Mouse (Mus musculus) forebrain, embryonic 13.5 days (tissue): ENCODE results near the gene Slc10a1. TPM values are rescaled to one million over a fixed set of nuclear protein-coding genes. Genes with fewer than 3 reads are reported as not detected.

Source experiments
- ATAC-seq: fragments of 200-750 bp; cut with Nextera tagmentation; 2 replicates; pipeline ENCODE4 v1.8.0; 2017
- H3K27ac ChIP-seq: fragments of 300-500 bp; sonication (generic); 2 replicates; pipeline ENCODE4 v1.5.1; 2015; ENCODE audit warnings: inconsistent platforms, mild to moderate bottlenecking, moderate library complexity
- H3K27me3 ChIP-seq: fragments of 300-500 bp; sonication (generic); 2 replicates; pipeline ENCODE4 v1.6.1; 2015; ENCODE audit warnings: mild to moderate bottlenecking, inconsistent platforms
- H3K36me3 ChIP-seq: fragments of 300-500 bp; sonication (generic); 2 replicates; pipeline ENCODE4 v1.6.1; 2015; ENCODE audit warnings: mild to moderate bottlenecking, inconsistent platforms; ENCODE audit not compliant: poor library complexity, severe bottlenecking
- H3K4me1 ChIP-seq: fragments of 300-500 bp; sonication (generic); 2 replicates; pipeline ENCODE4 v1.6.1; 2015; ENCODE audit warnings: inconsistent platforms
- H3K4me2 ChIP-seq: fragments of 300-500 bp; sonication (generic); 2 replicates; pipeline ENCODE4 v1.6.1; 2015; ENCODE audit warnings: inconsistent platforms, mild to moderate bottlenecking, moderate library complexity
- H3K4me3 ChIP-seq: fragments of 300-500 bp; sonication (generic); 2 replicates; pipeline ENCODE4 v1.5.1; 2015; ENCODE audit warnings: mild to moderate bottlenecking, inconsistent platforms
- H3K9ac ChIP-seq: fragments of 300-500 bp; sonication (generic); 2 replicates; pipeline ENCODE4 v1.6.1; 2015; ENCODE audit warnings: mild to moderate bottlenecking, inconsistent platforms
- H3K9me3 ChIP-seq: fragments of 300-500 bp; sonication (generic); replicated peaks from 2 replicates; pipeline ENCODE4 v1.6.1; 2016; ENCODE audit warnings: inconsistent platforms
- WGBS: fragments of 180-500 bp; shearing (Covaris S2); methylation state at CpG from one replicate; pipeline ENCODE4 v1.1.7; 2015; 5-methylcytosine and 5-hydroxymethylcytosine counted together
- polyA plus RNA-seq: library from polyadenylated mRNA; unstranded; fragments of >200 nt; fragmentation: Nextera tagmentation; extraction: Ambion mirVana; gene quantifications from 2 replicates; pipeline ENCODE4 v1.2.1, GENCODE M21; 2015

The Slc10a1 gene
- polyA plus RNA-seq, 1 experiment from 2014 or later = 0.54 TPM

DNA sequence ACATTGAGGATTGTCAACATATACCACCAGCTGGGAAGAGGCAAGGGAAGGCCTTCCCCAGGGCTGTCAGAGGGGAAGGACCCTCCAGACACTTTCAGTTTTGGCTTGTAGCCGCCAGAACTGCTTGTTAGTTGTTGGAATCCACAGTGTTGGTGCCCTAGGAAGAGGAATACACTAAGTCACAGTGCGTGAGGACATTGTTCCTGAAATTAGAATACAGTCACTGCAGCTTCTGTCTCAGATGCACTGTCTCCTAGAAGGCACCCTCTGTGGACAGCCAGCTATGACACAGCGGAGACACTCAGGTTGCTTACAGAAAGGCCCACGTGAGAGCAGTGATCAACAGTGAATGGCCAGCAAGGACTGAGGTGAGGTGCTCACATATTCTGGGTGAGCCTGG is 29.3 kb downstream of the Slc10a1 start:
- Histone ChIP-seq H3K27ac (no peak overlapping the region), H3K4me3 (no peak overlapping the region), H3K9ac (no peak overlapping the region), H3K4me2 (no peak overlapping the region), H3K9me3 (no peaks in the 10 kb centered on the region), H3K36me3 (no peaks in the 10 kb centered on the region), H3K4me1 (no peaks in the 10 kb centered on the region), H3K27me3 (no peaks in the 10 kb centered on the region)
- no peak for ATAC-seq
- 85% methylated on average over 4 of the region's 4 CpGs for WGBS

DNA sequence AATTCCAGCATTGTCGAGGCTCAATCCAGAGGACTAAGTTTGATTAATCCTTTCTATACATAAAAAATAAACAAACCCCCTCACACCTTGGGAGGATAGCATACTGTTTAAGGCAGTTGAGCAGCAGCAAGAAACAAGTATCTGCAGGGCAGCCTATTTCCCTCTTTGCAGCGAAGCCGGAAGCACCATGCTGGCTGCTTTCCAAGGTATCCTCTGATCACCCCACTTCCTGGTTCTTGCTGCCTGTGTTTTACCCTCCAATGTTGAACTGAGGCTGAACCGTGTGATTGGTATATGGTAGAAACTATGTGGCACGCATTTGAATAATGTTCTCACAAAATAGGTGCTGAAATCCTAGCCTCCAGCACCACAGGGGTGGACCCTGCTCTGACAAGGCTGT is 29.9 kb downstream of the Slc10a1 start:
- Histone ChIP-seq H3K9ac (no peak overlapping the region), H3K36me3 (no peaks in the 10 kb centered on the region), H3K27me3 (no peaks in the 10 kb centered on the region), H3K4me1 (no peaks in the 10 kb centered on the region), H3K9me3 (no peaks in the 10 kb centered on the region), H3K27ac (no peak overlapping the region), H3K4me2 (no peak overlapping the region), H3K4me3 (no peak overlapping the region)
- WGBS = 71% methylated on average over 5 of the region's 5 CpGs
- ATAC-seq = no peak

DNA sequence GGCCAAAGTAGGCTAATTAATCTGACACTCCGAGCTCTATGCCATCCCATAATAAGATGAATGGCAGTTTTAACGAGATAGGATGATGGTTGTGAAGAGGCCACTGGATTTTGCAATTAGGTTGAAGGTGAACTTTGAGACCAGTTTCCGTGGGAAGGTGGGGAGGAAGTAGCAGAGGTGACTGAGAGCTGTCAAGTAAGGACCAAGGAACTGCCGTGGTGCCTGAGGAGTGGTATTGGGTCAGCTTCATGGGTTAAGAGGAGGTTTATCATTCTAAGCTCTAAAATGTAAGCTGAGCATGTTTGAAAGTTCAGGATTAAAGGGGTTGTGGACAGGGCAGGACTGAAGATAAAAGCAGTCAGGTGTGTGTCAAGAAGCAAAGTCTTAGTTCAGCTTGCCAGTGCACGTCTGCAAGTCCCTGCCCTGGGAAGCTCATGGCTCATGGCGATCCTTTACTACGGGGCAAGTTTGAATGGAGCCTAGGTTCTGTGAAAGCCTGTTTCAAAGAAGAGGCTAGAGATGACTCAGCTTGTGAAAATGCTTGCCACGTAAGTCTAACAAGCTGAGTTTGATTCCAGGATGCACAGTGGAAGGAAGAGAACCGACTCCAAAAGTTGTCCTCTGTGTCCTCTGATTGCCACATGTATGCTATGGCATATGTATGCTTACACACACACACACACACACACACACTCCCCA is 31.0 kb downstream of the Slc10a1 start:
- Histone ChIP-seq H3K4me2 (no peak overlapping the region), H3K4me3 (no peak overlapping the region), H3K9ac (no peak overlapping the region), H3K27me3 (no peaks in the 10 kb centered on the region), H3K4me1 (no peaks in the 10 kb centered on the region), H3K9me3 (no peaks in the 10 kb centered on the region), H3K36me3 (no peaks in the 10 kb centered on the region), H3K27ac (no peak overlapping the region)
- no peak for ATAC-seq
- 71% methylated on average over 9 of the region's 9 CpGs for WGBS

DNA sequence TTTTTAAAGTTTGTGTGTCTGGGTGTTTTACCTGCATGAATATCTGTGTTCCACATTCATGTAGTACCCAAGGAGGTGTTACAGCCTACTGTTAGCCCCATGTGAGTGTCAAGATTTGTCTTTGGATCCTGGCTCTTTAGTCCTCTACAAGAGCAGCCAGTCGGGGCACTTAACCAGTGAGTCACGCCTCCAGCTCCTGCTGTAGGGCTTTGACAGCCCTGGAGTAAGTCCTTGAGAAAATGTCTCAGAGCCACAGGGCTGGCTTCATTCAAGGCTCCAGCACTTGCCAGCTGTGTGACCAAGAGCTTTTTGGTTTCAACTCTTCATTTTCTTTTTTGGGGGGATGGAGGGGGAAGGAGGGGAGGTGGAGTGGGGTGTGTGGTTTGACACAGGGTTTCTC is 31.8 kb downstream of the Slc10a1 start:
- Histone ChIP-seq H3K27me3 (no peaks in the 10 kb centered on the region), H3K4me3 (no peak overlapping the region), H3K4me2 (no peak overlapping the region), H3K4me1 (no peaks in the 10 kb centered on the region), H3K27ac (no peak overlapping the region), H3K36me3 (no peaks in the 10 kb centered on the region), H3K9me3 (no peaks in the 10 kb centered on the region), H3K9ac (no peak overlapping the region)
- ATAC-seq = no peak
- 78% methylated on average over 2 of the region's 2 CpGs for WGBS

DNA sequence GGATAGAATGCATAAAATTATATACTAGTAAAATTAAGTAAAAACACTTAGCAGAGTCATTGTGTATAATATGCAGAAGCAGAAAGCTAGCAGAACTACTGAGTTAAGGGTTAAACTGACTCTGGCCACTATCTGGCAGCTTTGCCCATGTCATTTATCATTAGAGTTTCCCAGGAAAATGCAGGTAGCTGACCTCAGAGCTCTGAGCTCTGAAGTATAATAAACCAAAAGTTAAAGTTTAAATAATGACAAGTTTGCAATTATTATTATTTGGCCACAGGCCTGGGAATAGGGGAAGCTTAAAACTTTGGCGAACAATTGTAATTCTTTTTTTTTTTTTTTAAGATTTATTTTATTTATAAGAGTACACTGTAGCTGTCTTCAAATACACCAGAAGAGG is 35.6 kb downstream of the Slc10a1 start:
- 94% methylated on average over 1 of the region's 1 CpGs for WGBS

DNA sequence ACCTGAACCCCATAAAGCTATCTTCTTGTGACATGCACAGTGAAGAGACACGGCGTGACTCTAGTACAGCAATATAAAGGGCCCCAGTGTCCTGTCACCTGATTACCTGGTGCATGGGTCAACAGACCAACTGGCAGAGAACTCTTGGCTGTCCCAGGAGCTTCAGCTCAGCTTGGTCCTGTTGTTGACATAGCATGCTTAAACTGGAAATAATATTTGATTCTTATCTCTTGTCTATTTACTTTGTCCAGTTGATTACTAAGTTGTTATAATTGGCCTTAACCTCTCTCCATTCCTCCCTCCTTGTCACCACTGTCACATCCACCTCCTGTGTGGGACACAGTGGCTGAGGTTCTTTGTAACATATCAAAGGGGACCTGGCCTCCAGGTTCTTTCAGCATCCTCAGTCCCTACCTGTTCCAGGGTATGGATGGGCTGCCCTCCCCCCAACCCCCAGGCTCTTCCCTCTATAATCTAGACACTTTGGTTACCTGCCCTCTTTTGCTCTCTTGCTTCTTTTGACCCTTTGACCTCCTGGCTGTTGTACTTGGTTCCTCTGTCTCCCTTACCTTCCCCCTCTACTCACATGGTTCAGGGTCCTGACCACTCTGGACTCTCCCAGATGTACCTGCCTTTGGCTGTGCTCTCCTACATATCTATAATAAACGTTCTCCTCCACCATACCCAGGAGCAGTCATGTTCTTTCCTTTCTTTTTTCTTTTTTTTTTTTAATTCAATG is 36.9 kb downstream of the Slc10a1 start:
- Histone ChIP-seq H3K4me1 (no peaks in the 10 kb centered on the region), H3K9me3 (no peaks in the 10 kb centered on the region), H3K4me3 (no peak overlapping the region), H3K27me3 (no peaks in the 10 kb centered on the region), H3K4me2 (no peak overlapping the region), H3K36me3 (no peaks in the 10 kb centered on the region), H3K9ac (no peak overlapping the region), H3K27ac (no peak overlapping the region)
- WGBS = 85% methylated on average over 3 of the region's 3 CpGs
- no peak for ATAC-seq

More for the DNA sequence above, 35.6 kb downstream of the Slc10a1 start:
- no peaks in the 10 kb centered on the region for H3K27me3 ChIP-seq
- H3K4me1 ChIP-seq = no peaks in the 10 kb centered on the region
- H3K4me3 ChIP-seq = no peak overlapping the region
- no peak for ATAC-seq
- no peaks in the 10 kb centered on the region for H3K36me3 ChIP-seq
- no peak overlapping the region for H3K4me2 ChIP-seq
- no peak overlapping the region for H3K9ac ChIP-seq
- no peak overlapping the region for H3K27ac ChIP-seq
- H3K9me3 ChIP-seq = no peaks in the 10 kb centered on the region

DNA sequence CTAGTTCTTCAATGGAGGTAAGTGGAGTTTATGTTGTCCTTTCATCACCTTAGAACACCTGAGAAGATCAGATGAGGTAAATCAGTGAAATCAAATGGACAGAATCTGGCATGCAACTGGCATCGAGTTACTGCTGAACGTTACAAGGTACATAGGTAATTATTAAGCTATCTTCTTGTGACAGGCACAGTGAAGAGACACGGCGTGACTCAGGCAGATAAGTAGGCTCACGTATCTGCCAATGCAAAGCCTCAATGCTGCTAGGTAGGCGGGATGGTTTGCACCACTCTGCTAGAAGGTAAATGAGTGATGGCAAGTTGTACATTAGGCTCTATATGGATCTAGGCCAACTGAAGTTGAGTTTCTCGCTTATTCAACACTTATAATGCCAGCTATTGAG is 38.4 kb downstream of the Slc10a1 start:
- no peaks in the 10 kb centered on the region for H3K27me3 ChIP-seq
- WGBS = 89% methylated on average over 7 of the region's 7 CpGs
- no peaks in the 10 kb centered on the region for H3K4me1 ChIP-seq
- ATAC-seq = no peak
- H3K27ac ChIP-seq = no peak overlapping the region
- H3K4me2 ChIP-seq = no peak overlapping the region
- H3K36me3 ChIP-seq = no peaks in the 10 kb centered on the region
- no peak overlapping the region for H3K4me3 ChIP-seq
- H3K9me3 ChIP-seq = no peaks in the 10 kb centered on the region
- no peak overlapping the region for H3K9ac ChIP-seq

DNA sequence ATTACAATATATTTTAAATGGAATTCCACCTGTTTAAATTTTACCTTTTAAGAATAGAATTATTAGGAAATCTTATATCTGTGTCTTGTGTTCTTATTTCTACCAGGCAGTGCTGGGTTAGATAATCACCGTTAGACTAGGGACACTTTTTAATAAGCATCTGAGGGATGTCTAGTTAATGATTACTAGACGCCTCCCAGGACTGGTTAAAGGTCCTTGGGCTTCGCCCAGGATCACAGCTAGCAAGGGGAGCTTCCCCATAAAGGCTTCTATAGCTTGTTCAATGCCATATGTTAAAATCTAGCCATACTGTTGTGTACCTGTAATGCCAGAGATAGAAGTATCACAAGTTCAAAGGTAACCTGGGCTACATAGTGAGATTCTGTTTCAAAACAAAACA is 39.6 kb downstream of the Slc10a1 start:
- H3K4me3 ChIP-seq = no peak overlapping the region
- WGBS = 88% methylated on average over 3 of the region's 3 CpGs
- H3K4me2 ChIP-seq = no peak overlapping the region
- ATAC-seq = no peak
- no peaks in the 10 kb centered on the region for H3K4me1 ChIP-seq
- H3K9me3 ChIP-seq = no peaks in the 10 kb centered on the region
- no peaks in the 10 kb centered on the region for H3K27me3 ChIP-seq
- H3K27ac ChIP-seq = no peak overlapping the region
- no peaks in the 10 kb centered on the region for H3K36me3 ChIP-seq
- no peak overlapping the region for H3K9ac ChIP-seq

DNA sequence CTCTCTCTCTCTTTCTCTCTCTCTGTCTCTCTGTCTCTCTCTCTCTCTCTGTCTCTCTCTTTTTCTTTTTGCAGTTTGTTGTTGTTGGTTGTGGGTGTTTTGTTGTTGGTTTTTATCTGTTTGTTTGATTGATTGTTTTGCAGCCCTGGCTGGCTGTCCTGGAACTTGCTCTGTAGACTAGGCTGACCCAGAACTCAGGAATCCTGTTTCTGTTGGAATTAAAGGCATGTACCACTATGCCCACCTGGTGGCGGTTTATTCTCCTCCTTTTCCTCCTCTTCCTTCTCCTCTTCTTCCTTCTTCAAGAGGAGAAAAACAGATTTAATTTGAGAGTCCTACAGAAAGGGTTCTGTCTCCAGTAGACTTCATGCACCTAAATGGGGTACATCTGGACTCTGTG is 41.0 kb downstream of the Slc10a1 start:
- Histone ChIP-seq H3K9me3 (no peaks in the 10 kb centered on the region), H3K27ac (no peak overlapping the region), H3K9ac (no peak overlapping the region), H3K4me3 (no peak overlapping the region), H3K36me3 (no peaks in the 10 kb centered on the region), H3K4me2 (no peak overlapping the region), H3K27me3 (no peaks in the 10 kb centered on the region), H3K4me1 (no peaks in the 10 kb centered on the region)
- no peak for ATAC-seq
- WGBS = 81% methylated on average over 1 of the region's 1 CpGs

DNA sequence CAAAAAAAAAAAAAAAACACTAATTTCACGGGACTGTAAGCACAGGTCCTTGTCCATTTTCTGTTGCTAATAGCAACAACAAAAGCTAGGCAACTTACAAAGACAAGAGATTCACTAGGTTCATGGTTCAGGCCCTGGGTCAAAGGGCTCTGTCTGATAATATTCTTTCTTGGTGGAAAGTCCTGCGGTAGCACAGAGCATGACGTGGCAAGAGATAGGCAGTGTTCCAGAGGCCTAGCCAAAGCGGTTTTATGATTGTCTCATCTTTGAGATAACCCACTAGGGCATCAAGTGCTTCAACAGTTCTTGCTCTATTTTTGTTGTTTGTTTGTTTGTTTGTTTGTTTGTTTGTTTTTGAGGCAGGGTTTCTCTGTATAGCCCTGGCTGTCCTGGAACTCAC is 42.0 kb downstream of the Slc10a1 start:
- Histone ChIP-seq H3K36me3 (no peaks in the 10 kb centered on the region), H3K9ac (no peak overlapping the region), H3K4me3 (no peak overlapping the region), H3K4me1 (no peaks in the 10 kb centered on the region), H3K27me3 (no peaks in the 10 kb centered on the region), H3K9me3 (no peaks in the 10 kb centered on the region), H3K4me2 (no peak overlapping the region), H3K27ac (no peak overlapping the region)
- WGBS = 89% methylated on average over 4 of the region's 4 CpGs
- no peak for ATAC-seq

DNA sequence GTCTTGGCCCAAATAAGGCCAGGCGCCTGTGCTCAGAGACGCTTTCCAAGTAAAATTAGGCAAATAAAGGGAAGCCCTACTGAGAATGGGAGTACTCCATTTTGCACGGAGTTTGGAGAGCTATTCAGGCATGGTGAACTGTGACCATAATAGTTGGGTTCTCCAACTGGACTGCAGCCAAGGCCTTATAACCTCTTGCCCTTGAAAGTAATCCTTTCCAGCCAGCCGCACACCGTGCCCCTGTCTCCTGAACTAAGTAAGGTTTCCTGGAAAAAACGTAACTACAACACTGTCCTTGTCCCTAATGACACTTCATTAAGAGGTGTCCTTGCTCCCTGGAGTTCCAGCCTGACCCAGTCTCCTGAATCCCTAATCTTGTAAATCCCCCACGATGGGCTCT is 42.6 kb downstream of the Slc10a1 start:
- no peak overlapping the region for H3K27ac ChIP-seq
- 31% methylated on average over 7 of the region's 7 CpGs for WGBS

DNA sequence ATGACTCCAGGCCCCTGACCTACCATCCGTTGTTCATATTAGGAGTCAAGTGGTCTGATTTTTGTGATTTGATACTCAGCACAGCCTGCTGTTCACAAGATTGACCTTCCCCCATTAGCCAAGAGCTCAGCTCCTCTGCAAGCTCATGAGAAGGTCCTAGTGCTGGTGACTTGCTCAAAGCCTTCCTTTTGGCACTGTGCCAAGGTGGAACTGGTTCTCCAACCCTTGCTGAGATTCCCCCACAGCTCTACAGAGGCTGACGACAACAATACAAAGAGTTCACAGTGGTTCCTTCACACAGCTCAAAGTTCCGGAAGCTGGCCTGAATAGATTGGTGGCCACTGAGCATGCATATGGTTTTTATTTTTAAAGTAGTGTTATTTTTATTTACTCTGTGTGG is 44.3 kb downstream of the Slc10a1 start:
- no peaks in the 10 kb centered on the region for H3K36me3 ChIP-seq
- 63% methylated on average over 3 of the region's 3 CpGs for WGBS
- H3K9ac ChIP-seq = no peak overlapping the region
- H3K27me3 ChIP-seq = no peaks in the 10 kb centered on the region
- H3K27ac ChIP-seq = no peak overlapping the region
- H3K4me3 ChIP-seq = no peak overlapping the region
- H3K4me2 ChIP-seq = no peak overlapping the region
- ATAC-seq = no peak
- no peaks in the 10 kb centered on the region for H3K4me1 ChIP-seq
- H3K9me3 ChIP-seq = no peaks in the 10 kb centered on the region

More for the DNA sequence above, 42.6 kb downstream of the Slc10a1 start:
- Histone ChIP-seq H3K4me3 (no peak overlapping the region), H3K4me2 (no peak overlapping the region), H3K9me3 (no peaks in the 10 kb centered on the region), H3K27me3 (no peaks in the 10 kb centered on the region), H3K9ac (no peak overlapping the region), H3K4me1 (no peaks in the 10 kb centered on the region), H3K36me3 (no peaks in the 10 kb centered on the region)
- no peak for ATAC-seq

DNA sequence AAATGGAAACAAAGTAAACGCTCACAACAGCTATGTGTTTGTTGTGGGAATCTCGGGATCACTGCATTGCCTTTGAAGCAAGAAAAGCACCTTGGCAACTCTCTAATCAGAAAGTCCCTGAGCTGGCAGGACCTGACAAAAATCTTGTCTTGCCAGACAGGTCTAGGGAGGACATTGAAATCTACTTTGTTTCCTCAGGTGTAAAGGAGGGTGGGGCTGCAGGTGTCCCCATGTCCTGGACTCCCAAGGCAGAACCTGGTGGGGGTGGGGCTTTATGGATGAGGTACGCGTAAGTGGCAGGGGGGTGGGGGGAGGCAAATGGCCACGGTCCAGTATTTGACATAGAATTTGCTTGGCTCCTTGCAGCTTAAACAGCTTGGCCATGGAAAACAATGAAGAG is 44.9 kb downstream of the Slc10a1 start:
- Histone ChIP-seq H3K27me3 (no peaks in the 10 kb centered on the region), H3K4me3 (no peak overlapping the region), H3K36me3 (no peaks in the 10 kb centered on the region), H3K9ac (no peak overlapping the region), H3K27ac (no peak overlapping the region), H3K4me2 (no peak overlapping the region), H3K9me3 (no peaks in the 10 kb centered on the region), H3K4me1 (no peaks in the 10 kb centered on the region)
- 72% methylated on average over 5 of the region's 5 CpGs for WGBS
- no peak for ATAC-seq
